Comparison of ENCODE assay signal across 8 mouse cellular contexts in the genomic region with DNA sequence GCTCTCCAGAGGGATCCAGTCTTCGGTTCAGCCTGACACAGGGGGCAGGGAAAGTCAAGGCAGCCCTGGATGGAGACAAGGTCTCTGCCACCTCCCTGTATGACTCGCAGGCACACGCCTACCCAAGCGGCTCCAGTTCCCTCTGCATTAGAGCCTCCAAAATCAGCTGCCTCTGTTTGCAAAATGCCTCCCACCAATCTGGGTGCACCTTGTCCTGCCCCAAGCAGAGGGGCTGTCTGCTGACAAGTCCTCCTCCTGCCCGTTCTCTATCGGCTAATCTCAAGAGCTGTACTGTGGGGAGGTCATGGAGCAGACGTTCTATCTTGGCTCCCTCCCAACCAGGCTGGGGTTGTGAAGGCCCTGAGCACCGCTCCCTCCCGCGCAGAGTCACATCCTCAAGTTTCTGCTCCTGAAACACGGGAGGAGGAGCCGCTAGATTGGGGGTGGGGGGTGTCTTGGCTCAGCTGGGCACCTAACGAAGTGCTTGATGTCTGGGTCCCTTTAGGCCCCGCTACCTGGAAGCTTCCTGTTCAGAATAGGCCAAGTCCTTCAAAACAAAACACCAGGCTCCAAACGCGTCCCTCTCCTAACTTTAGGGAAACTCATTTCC. TPM values are rescaled to one million over a fixed set of nuclear protein-coding genes. Genes with fewer than 3 reads are reported as not detected.
DNase-seq lines count a peak whose midpoint lies in the region; ATAC-seq and TF ChIP-seq lines count a peak whose summit lies in the region.

No protein-coding gene starts in this region.

- peaks cover 6% of the 10 kb centered on the region; the same call in 1 of the 2 replicates for H3K36me3 ChIP-seq in heart, embryonic 11.5 days (ENCODE audit: control insufficient read depth, insufficient read depth, low read length)
- peaks cover 37% of the 10 kb centered on the region for H3K36me3 ChIP-seq in kidney, embryonic 14.5 days (ENCODE audit: control insufficient read depth, insufficient read depth, low read length)
- H3K36me3 ChIP-seq in lung, embryonic 16.5 days (ENCODE audit: control insufficient read depth, insufficient read depth, low read length) = peaks cover 7% of the 10 kb centered on the region; the same call in 1 of the 2 replicates
- peaks cover 24% of the 10 kb centered on the region for H3K36me3 ChIP-seq in small intestine, adult 2 months (ENCODE audit: control insufficient read depth, insufficient read depth, low read length)

- H3K9me3 ChIP-seq in heart, embryonic 11.5 days (replicated peaks; ENCODE audit: control insufficient read depth, low read length) = no peaks in the 10 kb centered on the region
- no peaks in the 10 kb centered on the region for H3K9me3 ChIP-seq in kidney, embryonic 14.5 days (ENCODE audit: control insufficient read depth, low read length)
- H3K9me3 ChIP-seq in lung, embryonic 16.5 days (ENCODE audit: control insufficient read depth, low read length) = no peaks in the 10 kb centered on the region

- TF ChIP-seq POLR2A in small intestine, adult 2 months (IDR thresholded peaks at IDR 0.05; ENCODE audit: low read depth, low read length) = no peak

- no peak; the same call in 1 of the 2 replicates for ATAC-seq in heart, embryonic 11.5 days (replicated peaks; ENCODE audit: insufficient number of reproducible peaks, low FRiP score, low TSS enrichment)
- 0 out of 2 replicates have a peak, but pooled peaks have one; percentile 17 for ATAC-seq in kidney, embryonic 14.5 days (ENCODE audit: low FRiP score, low TSS enrichment)
- ATAC-seq in lung, embryonic 16.5 days (ENCODE audit: low read depth) = peak; percentile 20

- no peak for TF ChIP-seq CTCF in small intestine, adult 2 months (IDR thresholded peaks at IDR 0.05; ENCODE audit: extremely low read depth, insufficient read length, insufficient replicate concordance, low read depth, low read length)

- 7% methylated on average over 16 of the region's 16 CpGs for WGBS in heart, embryonic 11.5 days (ENCODE audit: insufficient replicate concordance)
- WGBS in kidney, embryonic 14.5 days = 8% methylated on average over 16 of the region's 16 CpGs
- WGBS in lung, embryonic 16.5 days = 5% methylated on average over 16 of the region's 16 CpGs
- 1% methylated on average over 16 of the region's 16 CpGs for WGBS in small intestine, adult 2 months

- peak overlapping the region; percentile 84 for H3K27ac ChIP-seq in heart, embryonic 11.5 days (ENCODE audit: low read depth, low read length)
- peak overlapping the region; percentile 52; the same call in 1 of the 2 replicates for H3K27ac ChIP-seq in kidney, embryonic 14.5 days (ENCODE audit: low read depth, low read length)
- H3K27ac ChIP-seq in lung, embryonic 16.5 days (ENCODE audit: low read length) = no peak overlapping the region; the same call in 1 of the 2 replicates
- H3K27ac ChIP-seq in small intestine, adult 2 months (ENCODE audit: insufficient read depth, low read depth, low read length) = peak overlapping the region; percentile 38

- no peaks in the 10 kb centered on the region for H3K27me3 ChIP-seq in heart, embryonic 11.5 days (ENCODE audit: control insufficient read depth, insufficient read depth, low read length)
- no peaks in the 10 kb centered on the region for H3K27me3 ChIP-seq in kidney, embryonic 14.5 days (ENCODE audit: control insufficient read depth, insufficient read depth, low read length)
- no peaks in the 10 kb centered on the region for H3K27me3 ChIP-seq in lung, embryonic 16.5 days (ENCODE audit: control insufficient read depth, insufficient read depth, low read depth, low read length)
- no peaks in the 10 kb centered on the region for H3K27me3 ChIP-seq in small intestine, adult 2 months (ENCODE audit: control insufficient read depth, insufficient read depth, low read length)

- peak overlapping the region; percentile 100 for H3K4me3 ChIP-seq in heart, embryonic 11.5 days (ENCODE audit: low read depth, low read length)
- H3K4me3 ChIP-seq in kidney, embryonic 14.5 days (ENCODE audit: low read length) = peak overlapping the region; percentile 99
- peak overlapping the region; percentile 99 for H3K4me3 ChIP-seq in lung, embryonic 16.5 days (ENCODE audit: low read length)
- peak overlapping the region; percentile 95 for H3K4me3 ChIP-seq in small intestine, adult 2 months (ENCODE audit: low read depth, low read length)

- H3K4me1 ChIP-seq in heart, embryonic 11.5 days (ENCODE audit: control insufficient read depth, insufficient read depth, low read length) = peaks cover 12% of the 10 kb centered on the region
- H3K4me1 ChIP-seq in kidney, embryonic 14.5 days (ENCODE audit: control insufficient read depth, insufficient read depth, low read length) = peaks cover 16% of the 10 kb centered on the region
- H3K4me1 ChIP-seq in lung, embryonic 16.5 days (replicated peaks; ENCODE audit: control insufficient read depth, insufficient read depth, low read length) = peaks cover 12% of the 10 kb centered on the region
- H3K4me1 ChIP-seq in small intestine, adult 2 months (ENCODE audit: control insufficient read depth, insufficient read depth, insufficient read length, low read length) = peaks cover 14% of the 10 kb centered on the region; the same call in 1 of the 2 replicates

- H3K4me2 ChIP-seq in heart, embryonic 11.5 days = peak overlapping the region; percentile 95
- H3K4me2 ChIP-seq in kidney, embryonic 14.5 days (replicated peaks; ENCODE audit: low read depth, low read length) = peak overlapping the region; percentile 91
- peak overlapping the region; percentile 64 for H3K4me2 ChIP-seq in lung, embryonic 16.5 days (ENCODE audit: low read depth, low read length)

- peak overlapping the region; percentile 93 for H3K9ac ChIP-seq in heart, embryonic 11.5 days (ENCODE audit: low read depth, low read length)
- H3K9ac ChIP-seq in kidney, embryonic 14.5 days (ENCODE audit: low read depth, low read length) = peak overlapping the region; percentile 93
- H3K9ac ChIP-seq in lung, embryonic 16.5 days (ENCODE audit: low read length) = peak overlapping the region; percentile 95

- DNase-seq in cerebellum, adult 11-12 months = peak; percentile 60
- DNase-seq in cerebellum, postnatal 4 days (ENCODE audit: low spot score in 2 of 2) = no peak
- DNase-seq in MEL-GATA-1-ER (ENCODE audit: extremely low read depth, low read depth) = peak; percentile 59
- peak; percentile 42 to 62 for DNase-seq in cerebellum, postnatal 25 days

RNA-seq across cellular contexts. Expression of a gene that starts 0.8 kb away (rescaled TPM):
- 28.1 and 34.4 TPM in 2 replicates for polyA plus RNA-seq in heart, embryonic 11.5 days (2014; fragmentation: Nextera tagmentation; extraction: Ambion mirVana)
- polyA plus RNA-seq in kidney, embryonic 14.5 days (2014; fragmentation: Nextera tagmentation; extraction: Ambion mirVana) = 33.5 and 35.3 TPM in 2 replicates
- polyA plus RNA-seq in lung, embryonic 16.5 days (2015; fragmentation: Nextera tagmentation; extraction: Ambion mirVana) = 38.1 and 40.1 TPM in 2 replicates
- polyA plus RNA-seq in small intestine, adult 2 months (2012; rRNA removed) = 35.7 and 44.9 TPM in 2 replicates

RNA-seq across cellular contexts. Expression of a gene that starts 0.9 kb away (rescaled TPM):
- polyA plus RNA-seq in heart, embryonic 11.5 days (2014; fragmentation: Nextera tagmentation; extraction: Ambion mirVana) = 35.2 and 39.0 TPM in 2 replicates
- polyA plus RNA-seq in kidney, embryonic 14.5 days (2014; fragmentation: Nextera tagmentation; extraction: Ambion mirVana) = 50.4 and 51.6 TPM in 2 replicates
- polyA plus RNA-seq in lung, embryonic 16.5 days (2015; fragmentation: Nextera tagmentation; extraction: Ambion mirVana) = 34.7 and 36.9 TPM in 2 replicates
- 20.9 and 31.8 TPM in 2 replicates for polyA plus RNA-seq in small intestine, adult 2 months (2012; rRNA removed)

RNA-seq across cellular contexts. Expression of a gene that starts 14.5 kb away (rescaled TPM):
- 3.0 and 4.2 TPM in 2 replicates for polyA plus RNA-seq in heart, embryonic 11.5 days (2014; fragmentation: Nextera tagmentation; extraction: Ambion mirVana)
- polyA plus RNA-seq in kidney, embryonic 14.5 days (2014; fragmentation: Nextera tagmentation; extraction: Ambion mirVana) = 0.23 and 0.51 TPM in 2 replicates
- 1.3 and 1.5 TPM in 2 replicates for polyA plus RNA-seq in lung, embryonic 16.5 days (2015; fragmentation: Nextera tagmentation; extraction: Ambion mirVana)
- polyA plus RNA-seq in small intestine, adult 2 months (2012; rRNA removed) = 2.2 and 3.4 TPM in 2 replicates

RNA-seq across cellular contexts. Expression of a gene that starts 31.8 kb away (rescaled TPM):
- polyA plus RNA-seq in heart, embryonic 11.5 days (2014; fragmentation: Nextera tagmentation; extraction: Ambion mirVana) = 28.0 and 29.0 TPM in 2 replicates
- polyA plus RNA-seq in kidney, embryonic 14.5 days (2014; fragmentation: Nextera tagmentation; extraction: Ambion mirVana) = 23.2 and 36.1 TPM in 2 replicates
- 19.8 and 20.6 TPM in 2 replicates for polyA plus RNA-seq in lung, embryonic 16.5 days (2015; fragmentation: Nextera tagmentation; extraction: Ambion mirVana)
- 18.8 and 30.5 TPM in 2 replicates for polyA plus RNA-seq in small intestine, adult 2 months (2012; rRNA removed)

RNA-seq across cellular contexts. Expression of a gene that starts 42.3 kb away (rescaled TPM):
- 169 and 174 TPM in 2 replicates for polyA plus RNA-seq in heart, embryonic 11.5 days (2014; fragmentation: Nextera tagmentation; extraction: Ambion mirVana)
- 186 and 216 TPM in 2 replicates for polyA plus RNA-seq in kidney, embryonic 14.5 days (2014; fragmentation: Nextera tagmentation; extraction: Ambion mirVana)
- polyA plus RNA-seq in lung, embryonic 16.5 days (2015; fragmentation: Nextera tagmentation; extraction: Ambion mirVana) = 219 and 241 TPM in 2 replicates
- polyA plus RNA-seq in small intestine, adult 2 months (2012; rRNA removed) = 127 and 242 TPM in 2 replicates

Comparison
In these comparisons a context has a peak if more than half of its experiments do, and no peak if none do; other contexts are left out.
1. DNase-seq: peak in cerebellum, adult 11-12 months (single experiment), MEL-GATA-1-ER (single experiment) and cerebellum, postnatal 25 days (2 of 2); none in cerebellum, postnatal 4 days (0 of 2).
2. Peak in every context shown above with its lines, with median percentiles within 50 percentile points of each other: H3K4me2 ChIP-seq, H3K4me3 ChIP-seq and H3K9ac ChIP-seq.